Mouse (Mus musculus): Measurements from ENCODE around the gene Ttc19.

- no peak for TF ChIP-seq ZNF384 (IDR thresholded peaks at IDR 0.05; ENCODE audit: low read depth, low read length)
- TF ChIP-seq MAFK (IDR thresholded peaks at IDR 0.05; ENCODE audit: insufficient read depth, low read depth, low read length): no peak
- no peak for TF ChIP-seq ZC3H11A (IDR thresholded peaks at IDR 0.05; ENCODE audit: borderline replicate concordance, low read depth, low read length)
Measured at GRCm38 (mm10) chr11:62317746-62318145, 36.5 kb downstream of the Ttc19 start.
